Mouse (Mus musculus) 416B (cell line): ENCODE data around the gene Icam5.

Experiments
- DNase-seq: peaks from one replicate; pipeline ENCODE4 v3.0.0; 2011; ENCODE audit warnings: low read depth

Icam5 gene

GRCm38 (mm10) chr9:21014691-21015570, 16.9 kb upstream of the Icam5 start:
- peak; percentile 74 for DNase-seq

DNA sequence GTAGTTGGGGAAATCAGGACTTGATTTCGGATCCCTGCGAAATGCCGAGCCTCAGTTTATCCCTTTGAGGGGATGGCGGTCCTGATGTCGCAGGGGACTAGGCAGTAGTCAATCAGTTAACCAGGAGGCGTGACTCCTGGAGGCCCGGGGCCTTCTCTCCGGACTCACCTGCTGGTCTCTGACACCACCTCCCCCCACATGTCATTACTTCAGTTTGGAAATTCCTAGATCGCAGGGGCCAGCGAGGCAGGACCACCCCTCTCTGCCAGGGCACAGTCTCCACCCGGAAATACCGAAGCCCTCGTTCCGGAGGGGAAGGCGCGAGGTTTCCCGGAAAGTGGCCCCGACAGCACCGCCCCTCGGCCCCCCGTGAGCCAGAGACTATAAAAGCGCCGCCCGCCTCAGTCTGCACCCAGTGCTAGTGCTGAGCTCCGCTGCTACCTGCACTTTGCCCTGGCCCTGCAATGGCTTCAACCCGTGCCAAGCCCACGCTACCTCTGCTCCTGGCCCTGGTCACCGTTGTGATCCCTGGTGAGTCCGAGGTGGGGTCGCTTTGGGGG, 16.2 kb upstream of the Icam5 start, which contains the start of gene Icam1:
TSS of gene Icam1 (plus strand) at position 415 of the 560 bp plus-strand sequence.
- peak; percentile 76 for DNase-seq

DNA sequence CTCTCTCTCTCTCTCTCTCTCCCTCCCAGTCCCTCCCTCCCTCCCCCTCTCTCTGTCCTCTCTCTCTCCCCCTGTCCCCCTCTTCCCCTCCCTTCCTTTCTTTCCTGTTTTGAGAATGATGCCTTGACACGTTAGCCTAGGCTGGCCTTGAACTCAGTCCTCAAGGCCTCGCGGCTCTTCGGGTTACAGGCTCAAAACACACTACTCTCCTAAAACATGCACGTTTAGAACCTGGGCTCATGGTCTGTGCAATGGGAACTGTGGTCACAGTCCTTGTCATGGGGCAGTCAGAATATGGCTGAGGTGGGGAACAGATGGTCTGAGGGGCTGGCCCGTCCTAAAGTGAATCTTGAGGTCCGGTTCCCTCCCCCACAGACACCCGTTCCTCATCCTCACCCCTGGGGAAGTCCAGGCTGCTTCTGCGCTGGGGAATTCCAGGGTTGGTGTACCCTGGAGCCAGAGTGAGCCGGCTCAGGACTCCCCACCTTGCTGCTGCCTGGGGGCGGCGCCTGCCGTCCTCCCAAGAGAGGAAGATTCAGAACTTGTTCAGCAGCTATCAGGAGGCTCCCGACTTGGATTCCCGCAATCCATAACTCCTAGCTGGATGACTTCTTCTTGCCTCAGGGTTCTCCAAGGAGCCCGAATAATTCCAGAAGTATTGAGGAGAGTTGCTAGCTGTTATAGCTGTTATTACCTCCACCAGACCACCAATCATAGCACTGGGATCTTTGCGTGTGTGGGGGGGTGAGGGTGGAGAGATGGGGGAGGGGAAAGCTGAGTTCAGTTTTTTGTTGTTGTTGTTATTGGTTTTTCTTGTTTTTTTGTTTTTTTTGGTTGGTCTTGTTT, 15.3 kb upstream of the Icam5 start:
- DNase-seq, result peak; percentile 57

GRCm38 (mm10) chr9:21017177-21017575, 14.7 kb upstream of the Icam5 start:
- DNase-seq, result peak; percentile 64

- DNase-seq, result no peak
These were observed 13.3 kb upstream of the Icam5 start for GRCm38 (mm10) chr9:21018600-21018999.

DNA sequence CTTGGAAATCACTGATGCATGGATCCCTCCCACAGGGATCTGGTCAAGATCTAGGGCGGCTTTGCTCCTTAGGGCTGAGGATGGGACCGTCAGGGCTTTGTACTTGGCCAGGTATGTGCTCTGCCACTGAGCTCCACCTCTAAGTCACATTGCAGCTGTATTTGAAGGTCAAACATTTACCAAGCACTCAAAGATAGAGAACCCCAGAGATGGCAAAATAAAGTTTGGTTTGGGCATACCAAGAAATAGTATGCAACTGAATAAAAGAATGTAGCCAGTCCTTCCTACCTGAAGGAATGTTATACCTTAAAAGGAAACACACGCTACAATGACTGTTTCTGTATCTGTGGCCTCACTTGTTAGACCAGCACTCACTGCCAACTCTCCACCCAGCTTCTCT, 10.5 kb upstream of the Icam5 start:
- no peak for DNase-seq

DNA sequence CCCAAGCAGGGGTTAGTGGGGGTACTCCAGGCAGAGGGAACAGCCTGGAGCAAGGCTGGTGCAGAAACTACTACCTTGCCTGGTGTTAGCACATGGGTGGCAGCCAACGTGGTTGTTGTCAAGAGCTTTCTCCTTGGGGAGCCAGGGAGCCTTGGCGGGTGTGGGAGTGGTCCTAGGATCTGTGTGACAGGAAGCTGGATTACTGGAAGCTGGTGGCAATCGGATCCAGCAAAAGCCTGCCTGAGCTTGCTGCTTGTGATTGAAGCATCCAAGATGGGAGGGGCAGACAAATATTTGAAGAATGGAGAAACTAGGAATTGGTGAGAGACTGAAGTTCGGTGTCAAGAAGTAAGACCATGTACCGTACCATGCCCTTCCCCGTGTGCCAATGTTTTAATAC, 9.6 kb upstream of the Icam5 start:
- DNase-seq, result no peak

DNA sequence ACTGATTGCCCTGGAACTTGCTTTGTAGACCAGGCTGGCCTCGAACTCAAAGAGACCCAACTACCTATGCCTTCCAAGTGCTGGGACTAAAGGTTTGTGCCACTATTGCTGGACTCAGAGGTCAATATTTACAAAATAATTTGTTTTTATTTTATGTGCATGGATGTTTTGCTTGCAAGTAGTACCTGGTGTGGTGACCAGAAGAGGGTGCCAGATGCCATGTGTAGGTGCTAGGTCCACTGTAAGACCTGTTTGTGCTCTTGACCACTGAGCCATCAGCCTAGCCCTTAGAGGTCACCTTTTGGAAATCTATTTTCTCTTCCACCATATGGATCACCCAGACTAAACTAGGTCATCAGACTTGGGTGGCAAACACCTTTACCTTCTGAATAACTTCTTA, 9.1 kb upstream of the Icam5 start:
- DNase-seq, result peak; percentile 46

DNA sequence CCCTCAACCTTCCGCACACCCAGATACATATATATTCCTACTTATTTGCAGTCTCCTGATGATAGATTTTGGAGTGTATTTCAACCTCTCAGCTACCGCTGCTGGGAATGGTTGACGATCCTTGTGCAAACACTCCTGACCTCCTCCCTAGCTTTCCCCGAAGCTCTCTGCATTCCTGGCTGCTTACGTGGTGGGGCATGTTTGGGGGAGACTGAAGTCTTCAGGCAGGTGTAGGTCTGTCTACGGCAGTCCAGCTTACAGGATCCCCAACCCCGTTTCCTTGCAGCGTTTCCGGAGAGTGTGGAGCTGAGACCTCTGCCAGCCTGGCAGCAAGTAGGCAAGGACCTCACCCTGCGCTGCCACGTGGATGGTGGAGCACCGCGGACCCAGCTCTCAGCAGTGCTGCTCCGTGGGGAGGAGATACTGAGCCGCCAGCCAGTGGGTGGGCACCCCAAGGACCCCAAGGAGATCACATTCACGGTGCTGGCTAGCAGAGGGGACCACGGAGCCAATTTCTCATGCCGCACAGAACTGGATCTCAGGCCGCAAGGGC, 6.5 kb upstream of the Icam5 start:
- DNase-seq, result no peak

DNA sequence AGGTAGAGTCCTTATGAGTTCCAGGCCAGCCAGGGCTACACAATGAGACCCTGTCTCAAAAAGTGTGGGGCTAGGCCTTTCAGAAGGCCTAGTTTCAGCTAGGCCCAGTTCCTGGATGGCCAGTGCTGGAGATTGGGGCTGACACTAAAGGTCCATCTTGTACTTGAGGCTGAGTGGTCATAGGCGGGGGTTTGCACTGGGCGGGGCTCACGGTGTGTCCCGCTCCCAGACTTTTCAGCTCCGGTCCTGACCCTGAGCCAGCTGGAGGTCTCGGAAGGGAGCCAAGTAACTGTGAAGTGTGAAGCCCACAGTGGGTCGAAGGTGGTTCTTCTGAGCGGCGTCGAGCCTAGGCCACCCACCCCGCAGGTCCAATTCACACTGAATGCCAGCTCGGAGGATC, 5.0 kb upstream of the Icam5 start:
- DNase-seq, result no peak

- DNase-seq, result no peak
These were observed 4.0 kb upstream of the Icam5 start for GRCm38 (mm10) chr9:21027774-21028290.

DNA sequence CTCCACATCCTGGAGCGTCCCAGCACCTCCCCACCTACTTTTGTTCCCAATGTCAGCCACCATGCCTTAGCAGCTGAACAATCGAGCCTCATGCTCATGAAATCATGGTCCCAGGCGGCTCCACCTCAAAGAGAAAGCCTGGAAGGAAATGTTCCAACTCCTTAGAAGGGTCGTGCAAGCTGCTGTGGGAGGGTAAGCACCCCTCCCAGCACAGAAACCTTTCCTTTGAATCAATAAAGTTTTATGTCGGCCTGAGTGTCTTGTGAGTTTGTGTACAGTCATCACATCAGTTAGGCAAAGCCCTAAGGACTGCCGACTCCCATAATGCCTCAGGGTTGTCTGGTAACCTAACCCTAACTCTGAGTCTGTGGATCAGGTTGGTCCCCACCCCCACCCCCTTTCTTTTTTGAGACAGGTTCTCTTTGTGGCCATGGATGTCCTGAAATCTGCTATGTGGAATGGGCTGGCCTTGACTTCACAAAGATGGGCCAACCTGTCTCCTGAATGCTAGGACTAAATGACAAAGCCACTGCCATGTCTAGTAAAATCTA, 3.2 kb upstream of the Icam5 start:
- no peak for DNase-seq

DNA sequence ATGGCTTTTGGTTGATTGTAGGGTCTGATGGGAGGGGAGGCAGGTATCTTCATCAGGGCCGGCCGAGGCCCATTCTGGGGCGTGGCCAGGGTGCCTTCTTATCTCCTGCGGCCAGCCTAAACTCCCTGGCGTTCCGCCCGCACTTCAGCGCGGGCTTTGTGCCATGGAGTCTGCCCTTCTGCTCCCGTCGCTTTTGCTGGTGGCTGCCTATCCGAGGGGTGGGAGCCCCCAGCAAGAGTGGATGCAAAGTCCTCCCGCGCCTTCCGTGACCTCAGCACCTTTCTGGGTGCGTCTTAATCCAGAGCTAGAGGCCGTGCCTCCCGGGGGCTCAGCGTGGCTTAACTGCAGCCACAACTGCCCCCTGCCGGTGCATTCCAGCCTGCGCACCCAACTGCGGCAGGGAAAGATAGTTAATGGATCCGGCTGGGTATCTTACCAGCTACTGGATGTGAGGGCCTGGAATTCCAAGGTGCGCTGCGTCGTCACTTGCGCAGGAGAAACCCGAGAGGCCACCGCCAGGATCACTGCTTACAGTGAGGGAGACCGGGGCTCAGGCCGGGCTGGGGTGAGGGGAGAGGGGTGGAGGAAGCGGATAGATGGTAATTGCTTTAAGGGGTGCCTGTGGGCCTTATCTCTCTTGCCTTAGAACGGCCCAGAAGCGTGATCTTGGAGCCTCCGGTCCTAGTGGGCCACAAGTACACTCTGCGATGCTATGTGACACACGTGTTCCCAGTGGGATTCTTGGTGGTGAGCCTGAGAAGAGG, 2.4 kb upstream of the Icam5 start, which contains the start of gene Icam4:
TSS of gene Icam4 (plus strand) at position 83 of the 764 bp plus-strand sequence.
- peak; percentile 88 for DNase-seq

DNA sequence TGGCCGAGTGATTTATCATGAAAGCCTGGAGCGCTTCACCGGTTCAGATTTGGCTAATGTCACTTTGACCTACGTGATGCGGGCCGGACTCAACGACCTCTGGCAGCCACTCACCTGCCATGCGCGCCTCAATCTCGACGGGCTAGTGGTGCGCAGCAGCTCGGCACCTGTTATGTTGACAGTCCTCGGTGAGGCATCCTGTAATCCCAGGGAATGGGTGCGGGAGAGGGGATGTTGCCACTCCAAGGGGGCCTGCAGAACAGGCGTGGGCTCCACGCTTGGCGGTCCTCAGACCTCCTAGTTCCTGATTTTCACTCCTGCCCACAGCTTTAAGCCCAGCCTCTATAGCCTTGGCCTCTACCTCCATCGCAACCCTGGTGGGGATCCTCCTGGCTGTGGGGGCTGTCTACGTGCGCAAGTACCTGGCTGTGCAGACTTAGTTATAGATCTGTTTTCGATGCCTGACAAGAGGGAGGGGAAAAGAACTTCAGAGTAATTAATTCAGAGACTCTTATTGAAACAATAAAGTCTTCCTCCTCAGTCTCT, 1.7 kb upstream of the Icam5 start:
- DNase-seq, result no peak

GRCm38 (mm10) chr9:21030781-21031250, 1.1 kb upstream of the Icam5 start:
- peak; percentile 99 for DNase-seq

GRCm38 (mm10) chr9:21031251-21031895, 500 bp upstream of the Icam5 start:
- peak; percentile 86 for DNase-seq

DNA sequence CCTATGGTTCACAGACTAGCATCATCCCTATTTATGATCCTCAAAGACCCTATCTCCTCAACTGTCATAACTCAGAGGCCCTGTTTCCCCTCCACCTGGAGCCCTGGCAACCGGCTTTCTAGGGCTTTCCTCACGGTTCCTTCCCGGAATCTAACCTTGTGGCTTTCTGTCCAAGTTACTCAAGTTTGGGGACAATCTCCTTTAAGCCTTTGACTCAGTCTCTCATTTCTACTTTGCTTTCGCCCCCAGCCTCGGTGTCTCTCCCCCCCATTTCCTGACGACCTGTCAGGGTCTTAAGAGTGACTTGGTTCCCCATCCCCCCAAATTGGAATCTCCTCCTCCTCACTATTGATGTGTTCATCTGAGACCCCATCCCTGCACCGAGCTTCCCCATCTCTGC, 618 bp downstream of the Icam5 start:
- DNase-seq, result no peak

DNA sequence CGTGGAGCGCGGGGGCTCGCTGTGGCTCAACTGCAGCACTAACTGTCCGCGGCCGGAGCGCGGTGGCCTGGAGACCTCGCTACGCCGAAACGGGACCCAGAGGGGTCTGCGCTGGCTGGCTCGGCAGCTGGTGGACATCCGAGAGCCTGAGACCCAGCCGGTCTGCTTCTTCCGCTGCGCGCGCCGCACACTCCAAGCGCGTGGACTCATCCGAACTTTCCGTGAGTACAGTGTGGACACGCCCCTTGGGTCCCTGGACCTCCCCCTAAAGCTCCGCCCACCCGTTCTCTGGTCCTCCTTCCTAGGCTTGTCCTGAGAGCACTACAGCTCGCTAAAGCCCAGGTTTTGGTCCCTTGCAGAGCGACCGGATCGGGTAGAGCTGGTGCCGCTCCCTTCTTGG, 1.3 kb downstream of the Icam5 start:
- peak; percentile 89 for DNase-seq

GRCm38 (mm10) chr9:21034481-21035085, 2.7 kb downstream of the Icam5 start:
- no peak for DNase-seq

DNA sequence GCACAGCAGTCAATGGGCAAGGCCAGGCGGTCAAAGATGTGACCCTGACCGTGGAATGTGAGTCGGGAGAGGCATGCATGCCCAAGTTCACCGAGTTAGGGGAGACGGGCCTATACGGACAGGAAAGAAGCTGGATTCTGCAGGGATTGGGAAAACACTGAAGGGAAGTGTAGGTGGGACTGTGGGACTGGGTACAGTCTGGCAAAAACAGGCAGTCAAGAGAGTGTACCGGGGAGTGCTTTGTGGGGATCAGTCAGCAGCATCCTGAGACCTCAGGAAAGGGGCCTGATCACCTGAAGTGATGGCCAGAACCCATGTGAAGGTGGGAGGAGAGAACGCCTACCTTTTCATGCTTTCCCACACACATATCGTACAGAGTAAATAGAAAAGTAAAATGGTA, 3.7 kb downstream of the Icam5 start:
- DNase-seq, result no peak
